Mouse (Mus musculus): ENCODE measurements around the gene Stk32c. TPM values are rescaled to one million over a fixed set of nuclear protein-coding genes. Genes with fewer than 3 reads are reported as not detected.

Gene Stk32c
- 2.7 and 3.9 TPM in 2 replicates for total RNA-seq (2021)
- long read RNA-seq, experiment 1: 0 reads
- long read RNA-seq, experiment 2: 0 reads

DNA sequence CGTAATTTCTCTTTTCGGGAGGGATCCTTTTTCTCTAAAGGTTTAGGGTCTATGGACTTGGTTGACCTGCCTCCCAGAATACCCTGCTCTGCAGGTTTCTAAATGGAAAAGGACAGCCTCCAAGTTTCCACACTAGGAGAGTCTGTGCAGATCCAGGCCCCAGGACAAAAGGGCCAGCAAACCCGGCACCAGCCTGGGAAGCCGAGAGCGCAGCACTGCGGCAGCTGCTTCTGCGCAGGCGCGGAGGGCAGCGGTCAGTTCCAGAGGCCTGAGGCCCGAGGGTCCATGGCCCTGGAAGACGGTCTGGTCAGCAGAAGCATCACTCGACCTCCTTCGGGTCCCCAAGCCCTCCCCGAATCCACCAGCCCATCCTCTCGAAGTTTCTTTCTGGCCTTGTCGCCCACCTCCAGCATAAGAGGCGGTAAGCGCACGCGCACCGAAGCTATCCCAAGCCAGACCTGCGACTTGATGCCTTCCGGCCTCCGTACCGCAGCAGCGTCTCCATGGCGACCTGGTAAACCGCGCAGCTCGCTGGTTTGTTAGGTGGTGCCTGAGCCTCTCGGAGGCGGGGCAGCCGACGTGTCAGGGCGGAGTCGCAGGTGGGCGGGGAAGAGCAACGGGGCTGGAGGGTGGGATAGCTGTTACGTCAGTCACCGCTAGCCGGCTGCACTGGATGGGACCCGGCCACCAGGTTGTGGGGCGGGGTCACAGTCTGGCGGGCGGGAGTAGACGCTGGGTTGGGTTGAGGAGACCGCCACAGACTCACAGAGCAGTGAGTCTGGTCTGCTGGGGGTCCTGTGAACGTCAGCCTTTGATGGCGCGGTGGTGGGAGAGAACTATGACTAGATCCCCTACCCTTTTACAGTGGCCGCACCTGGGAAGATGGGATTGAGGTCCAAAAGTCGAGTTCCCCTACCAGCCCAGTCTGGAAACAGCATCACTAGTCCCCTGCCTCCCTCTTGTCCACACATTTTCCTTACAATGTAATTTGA is at the start of gene Stk32c, which contains the start of gene Lrrc27:
Gene Stk32c, minus strand, starts transcription at position 554 of the 992 bp plus-strand sequence.
Gene Lrrc27, plus strand, starts transcription at position 235 of the 992 bp plus-strand sequence.
- peak; percentile 99 for DNase-seq

DNA sequence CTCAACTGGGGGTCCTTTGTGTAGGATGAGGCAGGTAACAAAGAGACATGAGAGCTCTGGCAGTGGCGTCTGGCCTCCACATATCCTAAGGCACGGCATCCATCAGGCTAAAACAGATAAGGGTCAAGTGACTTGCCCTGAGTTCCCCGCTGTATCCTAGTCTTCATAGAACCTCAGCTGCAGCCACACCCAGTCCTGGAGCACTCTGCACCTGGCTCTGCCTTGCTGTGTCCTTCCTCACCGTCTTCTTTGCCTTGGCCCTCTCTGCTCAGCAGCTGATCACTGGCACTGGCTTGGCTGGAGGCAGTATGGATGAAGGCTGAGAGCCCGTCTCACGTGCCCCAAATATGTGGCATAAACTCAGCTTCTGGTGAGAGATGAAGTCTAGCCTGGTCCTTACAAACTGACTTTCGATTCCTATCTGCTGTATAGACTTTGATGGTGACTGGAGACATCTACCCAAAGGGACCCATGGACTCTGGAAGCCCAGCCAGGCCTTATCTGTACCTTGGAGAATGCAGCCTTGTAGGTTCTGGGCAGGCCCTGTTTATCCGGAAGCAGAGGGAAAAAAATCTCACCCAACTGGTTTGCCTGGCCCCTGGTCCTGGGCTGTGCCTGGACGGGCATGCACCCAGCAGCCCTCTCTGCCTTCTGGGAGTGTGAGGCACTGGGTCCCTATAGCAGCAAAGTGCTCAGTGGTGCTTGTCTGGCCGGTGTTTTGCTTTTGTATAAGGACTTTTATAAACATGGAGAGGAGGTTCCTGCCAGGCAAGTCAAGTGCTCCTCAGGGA is 44.8 kb upstream of the Stk32c start:
- DNase-seq: no peak

DNA sequence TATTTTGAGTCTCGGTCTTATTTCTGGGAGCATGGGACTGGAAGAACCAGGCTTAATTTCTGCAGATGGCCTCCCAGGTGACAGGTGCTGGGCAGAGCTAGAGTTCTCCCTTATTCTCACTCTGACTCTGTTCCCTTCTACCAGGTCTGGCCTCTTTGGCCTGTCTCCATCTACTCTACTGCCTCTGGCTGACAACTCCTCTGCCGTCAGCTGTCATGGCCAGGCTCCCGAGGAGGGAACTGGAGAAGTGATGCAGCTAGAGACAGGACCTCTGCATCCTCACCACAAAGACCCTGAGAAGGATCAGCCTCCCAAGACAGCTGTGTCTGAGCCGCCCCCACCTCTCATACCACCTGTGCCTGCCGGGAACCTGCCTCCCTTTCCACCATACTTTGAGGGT is 41.5 kb upstream of the Stk32c start:
- no peak for DNase-seq

- DNase-seq: no peak
Observed at GRCm38 (mm10) chr7:139253462-139253861, 40.4 kb upstream of the Stk32c start.

DNA sequence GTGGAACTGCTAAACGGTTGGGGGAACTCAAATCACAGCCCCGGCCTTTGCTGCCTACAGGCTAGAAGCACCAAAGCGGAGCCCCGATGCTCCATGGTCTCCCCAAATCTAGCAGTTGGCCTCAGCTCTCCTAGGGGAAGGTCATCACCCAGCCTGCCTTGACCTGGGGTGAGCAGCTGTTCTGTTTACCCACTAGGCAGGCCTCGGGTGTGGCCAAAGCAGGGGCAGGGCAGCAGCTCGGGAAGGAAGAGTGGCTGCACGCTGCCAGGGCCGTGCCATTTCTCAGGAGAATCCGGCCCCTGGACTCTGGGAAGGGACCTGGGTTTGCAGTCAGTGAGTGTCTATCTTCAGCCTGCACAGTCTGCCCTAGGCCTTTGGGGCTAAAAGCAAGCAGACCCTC is 39.9 kb upstream of the Stk32c start:
- DNase-seq: peak; percentile 74

GRCm38 (mm10) chr7:139252566-139252965 is 39.5 kb upstream of the Stk32c start:
- DNase-seq: peak; percentile 50

- peak; percentile 77 for DNase-seq
Observed at GRCm38 (mm10) chr7:139251881-139252301, 38.8 kb upstream of the Stk32c start.

- no peak for DNase-seq
Observed at GRCm38 (mm10) chr7:139249406-139250210, 36.5 kb upstream of the Stk32c start.

DNA sequence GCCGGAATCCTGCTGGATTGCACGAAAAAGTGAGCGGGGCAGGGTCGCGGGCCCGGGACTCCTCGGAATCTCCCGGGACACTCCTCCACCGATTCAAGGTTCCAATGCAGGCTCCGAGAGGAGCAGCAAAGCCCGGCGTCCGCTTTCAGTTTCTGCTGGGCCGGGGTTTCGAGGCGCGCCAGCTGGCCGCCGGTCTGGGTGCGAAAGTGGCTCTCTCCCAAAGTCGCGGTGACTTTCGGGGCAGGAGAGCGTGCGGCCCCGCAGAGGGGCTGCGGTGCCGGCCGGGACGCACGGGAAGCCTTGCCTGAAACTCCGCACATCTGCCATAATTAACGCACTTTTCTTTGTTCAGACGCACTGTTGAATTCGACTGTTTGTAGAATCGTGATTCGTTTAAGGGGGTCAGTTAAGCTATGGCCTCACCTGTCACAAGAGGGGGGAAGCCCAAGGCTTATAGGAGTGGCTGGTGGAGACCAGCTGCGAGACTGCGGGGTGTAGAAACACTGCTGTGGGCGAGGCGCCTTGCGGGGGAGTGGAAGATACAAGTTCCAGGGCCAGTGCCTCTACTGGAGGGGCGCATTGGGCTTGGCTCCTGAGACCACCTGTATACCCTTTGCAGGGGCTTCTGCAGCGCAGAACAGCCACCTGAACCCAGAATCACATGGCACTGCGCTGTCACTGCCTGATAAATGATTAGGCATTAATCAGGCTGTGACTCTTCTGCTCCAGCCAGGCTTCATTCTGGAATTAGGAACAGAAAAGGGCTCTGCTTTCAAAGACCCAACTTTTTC is 35.7 kb upstream of the Stk32c start:
- peak; percentile 51 for DNase-seq

DNA sequence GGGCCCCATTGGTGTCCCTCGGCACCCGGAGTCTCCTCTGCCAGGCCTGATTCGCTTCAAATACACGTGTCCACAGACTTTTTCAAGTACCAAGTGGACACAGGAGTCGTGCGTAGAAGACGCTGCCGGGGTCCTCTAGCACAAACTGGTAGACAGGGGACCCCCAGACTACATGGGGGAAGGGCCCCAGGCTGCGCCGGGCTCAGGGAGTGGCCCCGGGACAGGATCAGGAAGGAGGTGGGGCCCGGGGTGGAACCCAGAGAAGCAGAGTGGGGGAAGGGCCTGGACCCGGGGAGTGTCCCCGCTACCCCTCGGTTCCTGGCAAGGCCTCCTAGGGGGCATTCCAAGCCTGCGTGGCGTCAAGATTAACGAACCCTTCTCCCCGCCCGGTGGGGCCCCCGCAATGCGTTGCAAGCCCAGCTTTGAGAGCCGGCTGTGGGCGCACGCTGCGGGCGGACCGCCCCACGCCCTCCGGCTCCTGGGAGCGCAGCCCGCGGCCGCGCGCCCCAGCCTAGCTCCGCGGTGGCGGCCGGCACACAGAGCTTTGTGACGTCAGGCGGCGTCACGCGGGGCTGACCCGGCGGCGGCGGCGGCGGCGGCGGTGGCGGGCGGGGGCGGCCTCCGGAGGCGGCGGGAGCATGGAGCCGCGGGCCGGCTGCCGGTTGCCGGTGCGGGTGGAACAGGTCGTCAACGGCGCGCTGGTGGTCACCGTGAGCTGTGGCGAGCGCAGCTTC is 34.9 kb upstream of the Stk32c start, which contains the start of gene Pwwp2b:
Gene Pwwp2b, plus strand, starts transcription at position 602 of the 734 bp plus-strand sequence.
- peak; percentile 93 for DNase-seq

DNA sequence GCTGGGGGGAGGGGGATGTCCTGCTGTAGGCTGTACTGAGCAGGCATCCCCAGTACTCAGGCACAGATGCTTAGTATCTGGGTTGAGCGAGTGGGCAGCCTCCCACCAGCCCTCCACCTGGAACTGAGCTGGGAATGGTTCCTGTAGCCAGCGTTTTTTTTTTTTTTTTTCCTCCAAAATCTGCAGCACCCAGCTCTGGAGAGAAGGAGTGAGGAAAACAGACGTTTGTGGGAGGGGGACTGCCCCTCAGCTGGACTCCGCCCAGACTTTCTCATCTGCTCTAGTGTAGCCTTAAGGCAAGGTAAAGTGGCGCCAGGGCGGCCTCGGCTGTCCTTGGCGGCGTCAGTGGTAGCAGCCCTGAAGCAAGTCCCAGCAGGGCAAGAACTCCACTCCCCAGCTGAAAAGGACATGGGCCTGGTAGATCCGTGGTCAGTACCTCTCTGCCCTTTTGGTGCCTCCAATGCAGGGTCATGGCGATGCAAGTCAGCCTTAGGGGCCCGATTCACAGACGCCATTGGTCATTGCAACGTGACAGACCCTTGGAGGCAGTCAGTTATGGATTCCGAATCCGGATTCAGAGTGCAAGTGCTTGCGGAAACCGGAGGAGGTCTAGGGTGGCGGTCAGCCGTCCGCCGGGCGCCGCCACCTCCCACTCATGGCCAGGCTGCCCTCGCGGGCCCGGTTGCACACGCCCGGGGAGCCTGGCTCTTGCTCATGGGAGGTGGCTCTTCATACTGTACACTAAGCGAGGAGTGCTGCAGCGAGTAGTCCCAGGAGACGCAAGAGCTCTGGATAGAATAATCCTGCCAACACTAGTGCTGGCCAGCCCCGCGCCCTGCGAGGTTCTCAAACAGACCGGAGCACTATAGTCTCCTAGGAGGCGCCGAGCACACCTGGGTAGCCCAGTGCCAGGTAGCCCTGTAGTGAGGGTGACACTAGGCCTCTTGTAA is 34.1 kb upstream of the Stk32c start:
- DNase-seq: peak; percentile 77

DNA sequence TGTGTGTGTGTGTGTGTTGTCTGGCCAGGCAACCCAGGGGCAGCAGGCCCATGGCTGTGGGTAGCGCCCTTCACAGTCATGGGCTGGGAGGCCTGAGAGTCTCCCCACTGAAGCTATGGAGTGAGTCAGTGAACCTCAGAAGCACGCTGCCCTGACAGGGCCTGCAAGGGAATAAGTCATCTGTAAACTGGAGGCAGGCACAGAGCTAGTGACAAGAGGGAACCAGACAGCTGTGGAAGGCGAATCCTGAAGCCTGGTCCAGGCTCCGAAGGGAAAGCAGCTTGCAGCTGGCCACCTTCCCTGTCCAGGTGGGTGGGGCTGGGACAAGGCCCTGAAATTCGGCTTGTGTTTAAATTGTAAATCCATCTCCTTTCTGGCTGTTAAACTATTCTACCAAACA is 33.0 kb upstream of the Stk32c start:
- DNase-seq: peak; percentile 68

DNA sequence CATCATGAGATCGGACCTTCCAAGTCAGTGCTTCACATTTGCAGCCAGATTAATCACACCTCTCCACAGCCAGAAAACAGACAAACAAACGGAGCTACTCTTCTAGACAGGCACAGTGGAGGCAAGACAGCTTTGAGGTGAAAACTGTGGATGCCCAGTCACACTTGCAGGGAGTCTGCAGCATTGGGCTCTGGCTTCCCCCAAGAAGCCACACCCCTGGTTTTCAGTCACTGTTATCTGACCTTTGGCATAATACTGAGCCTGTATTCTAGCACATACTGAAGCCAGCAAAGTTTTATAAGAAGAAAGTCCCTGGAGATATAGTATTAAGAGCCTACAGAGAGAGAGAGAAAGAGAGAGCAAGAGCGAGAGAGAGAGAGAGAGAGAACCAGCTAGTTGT is 26.3 kb upstream of the Stk32c start:
- no peak for DNase-seq

DNA sequence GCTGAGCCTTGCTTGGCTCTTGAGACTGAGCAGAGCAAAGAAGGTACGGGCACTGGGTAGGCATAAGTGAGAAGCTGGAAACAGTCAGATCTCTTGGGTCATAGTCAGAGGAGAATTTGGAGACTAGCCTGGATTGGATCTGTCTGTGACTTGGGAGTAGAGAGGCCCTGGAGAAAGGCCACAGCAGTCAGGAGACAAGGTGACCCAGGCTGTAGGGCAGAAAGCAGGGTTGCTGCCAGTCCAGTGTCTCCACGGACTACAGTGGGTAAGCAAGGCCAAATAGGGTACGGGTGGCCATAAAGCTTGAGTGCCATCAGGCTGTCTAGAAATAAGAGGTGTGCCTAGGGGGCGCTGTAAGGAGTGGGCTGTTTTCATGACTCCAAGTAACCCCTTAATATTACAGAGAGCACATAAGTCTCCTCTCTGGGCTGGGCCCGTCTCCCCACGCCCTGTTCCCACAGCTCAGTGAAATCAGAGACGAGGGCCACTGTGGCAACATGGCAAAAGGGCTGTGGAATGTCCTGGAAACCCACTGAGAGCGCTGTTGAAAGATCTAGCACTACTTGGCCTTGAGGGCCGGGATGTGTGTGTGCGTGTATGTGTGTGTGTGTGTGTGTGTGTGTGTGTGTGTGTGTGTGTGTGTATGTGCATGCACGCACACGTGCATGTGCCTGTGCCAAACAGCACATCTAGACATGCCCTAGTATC is 22.7 kb upstream of the Stk32c start:
- DNase-seq: peak; percentile 60

DNA sequence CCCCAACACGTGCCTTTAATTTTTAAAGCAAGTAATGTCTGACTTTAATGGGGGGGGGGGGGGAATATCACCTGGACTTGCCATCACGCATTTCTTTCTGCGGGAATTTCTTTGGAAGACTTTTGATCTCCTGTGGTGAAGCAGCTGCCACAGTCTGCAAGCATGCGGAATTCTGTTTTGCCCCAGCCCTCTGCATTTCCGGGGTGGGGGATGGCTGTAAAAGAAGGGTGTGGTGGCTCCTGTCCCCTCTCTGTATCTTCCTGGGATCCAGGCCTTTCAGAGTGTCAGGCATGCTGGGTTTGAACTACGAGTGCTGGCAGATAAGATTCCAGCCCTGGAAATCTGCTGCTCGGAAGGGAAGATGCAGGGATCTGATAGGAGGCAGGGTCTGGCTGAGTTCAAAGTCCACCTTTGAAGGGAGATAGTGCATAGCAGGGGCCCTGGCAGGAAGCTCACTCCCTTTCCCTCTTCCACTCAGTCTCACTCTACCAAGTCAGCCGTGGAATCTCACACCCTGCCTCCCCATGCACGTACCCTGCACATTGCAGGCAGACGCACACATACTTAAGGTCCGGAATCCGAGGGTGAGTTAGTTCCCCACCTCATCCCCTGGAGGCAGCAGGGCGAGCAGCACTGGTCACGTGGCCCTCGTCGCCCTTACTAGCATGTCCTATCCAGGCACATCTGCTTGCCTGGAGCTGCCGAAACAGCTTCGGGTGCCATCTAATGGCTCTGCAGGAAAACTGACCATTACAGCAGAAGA is 21.5 kb upstream of the Stk32c start:
- DNase-seq: peak; percentile 69

DNA sequence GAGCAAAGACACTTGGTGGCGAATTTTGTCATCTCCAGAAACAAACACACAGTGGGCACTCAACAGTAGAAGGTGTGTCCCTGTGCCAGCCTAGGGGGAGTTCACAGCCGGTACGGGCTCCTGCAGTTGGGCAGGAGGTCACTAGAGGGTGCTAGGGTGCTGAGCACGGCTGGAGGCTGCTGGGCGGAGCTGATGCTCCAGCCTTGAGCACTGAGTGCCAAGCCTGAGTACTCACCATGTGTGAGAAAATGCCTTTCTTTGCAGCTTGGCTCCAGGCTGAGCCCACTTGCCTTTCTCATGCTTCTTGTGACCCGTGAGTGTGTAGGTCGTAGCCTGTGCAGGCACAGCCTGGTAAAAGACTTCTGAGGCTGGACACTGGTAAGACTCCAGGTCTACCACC is 20.6 kb upstream of the Stk32c start:
- DNase-seq: peak; percentile 94

GRCm38 (mm10) chr7:139230241-139230640 is 17.1 kb upstream of the Stk32c start:
- no peak for DNase-seq

DNA sequence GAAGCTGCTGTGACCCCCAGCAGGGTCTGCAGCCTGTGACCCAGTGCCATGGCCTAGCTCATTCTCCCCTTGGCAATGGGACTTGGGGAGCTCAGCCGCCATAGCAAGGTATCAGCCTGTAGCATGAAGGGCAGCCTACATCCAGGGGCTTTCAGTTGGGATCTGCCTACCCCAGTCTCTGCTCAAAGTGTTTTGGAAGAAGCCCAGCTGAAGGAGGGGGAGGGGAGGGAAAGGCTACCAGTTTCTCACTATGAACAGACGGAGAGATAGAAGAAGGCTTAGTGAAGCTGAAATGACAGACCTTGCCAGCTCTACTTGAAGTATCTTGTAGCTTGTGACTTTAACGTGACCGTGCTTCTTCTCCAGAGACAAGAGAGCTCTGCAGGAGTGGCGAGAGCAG is 16.7 kb upstream of the Stk32c start:
- DNase-seq: no peak

Measured in adrenal gland, postnatal 14 days (tissue).